Mouse (Mus musculus): Measurements from ENCODE around the gene Gpld1.

Gpld1 gene

GRCm38 (mm10) chr13:24937108-24937838 lies 5.7 kb upstream of the Gpld1 start, which contains the start of gene Aldh5a1:
Gene Aldh5a1, minus strand, starts transcription at chr13:24937661.
- no peak for TF ChIP-seq GATA4 (IDR thresholded peaks at IDR 0.05; ENCODE audit: insufficient replicate concordance, low read length)

- no peak for TF ChIP-seq GATA4 (IDR thresholded peaks at IDR 0.05; ENCODE audit: insufficient replicate concordance, low read length)
Measured at GRCm38 (mm10) chr13:24937839-24938166, 5.1 kb upstream of the Gpld1 start.

DNA sequence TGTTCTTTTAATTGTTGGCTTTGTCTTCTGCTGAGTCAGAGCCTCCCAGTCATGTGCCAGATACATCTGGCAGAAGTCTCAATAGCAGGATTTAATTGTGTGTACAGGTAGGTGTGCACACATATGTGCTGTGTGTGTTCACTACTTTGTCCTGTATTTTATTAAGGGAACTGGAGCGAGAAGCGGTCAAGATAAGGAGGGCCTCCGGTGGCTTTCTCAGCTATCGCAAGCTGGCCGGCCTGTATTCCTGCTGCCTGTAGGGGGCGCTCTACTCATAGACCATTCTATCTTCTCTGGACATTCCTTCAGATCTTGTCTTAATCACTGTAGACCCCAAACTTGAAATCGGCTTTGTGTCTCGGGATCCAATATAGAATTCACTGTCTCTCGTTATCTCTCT lies 4.3 kb upstream of the Gpld1 start:
- peak; percentile 85 for TF ChIP-seq GATA4 (IDR thresholded peaks at IDR 0.05; ENCODE audit: insufficient replicate concordance, low read length)

DNA sequence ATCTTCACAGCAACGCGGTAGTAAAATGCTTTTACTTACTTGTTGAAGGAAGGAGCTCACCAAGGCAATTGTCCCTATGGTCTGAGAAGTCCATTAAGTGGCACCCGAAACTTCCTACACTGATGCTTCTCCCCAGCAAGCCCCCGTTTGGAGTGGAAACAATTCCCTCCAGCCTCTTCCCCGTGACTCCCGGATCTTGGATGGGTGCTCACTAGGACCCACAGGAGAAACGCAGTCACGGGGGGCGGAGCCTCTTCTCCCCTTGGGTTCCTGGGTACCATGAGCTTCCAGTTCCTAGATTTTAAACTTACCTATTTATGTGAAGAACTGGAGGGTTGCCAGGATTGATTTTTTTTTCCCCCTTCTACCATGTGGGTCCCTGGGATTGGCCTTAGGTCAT lies 3.5 kb upstream of the Gpld1 start:
- no peak for TF ChIP-seq GATA4 (IDR thresholded peaks at IDR 0.05; ENCODE audit: insufficient replicate concordance, low read length)

GRCm38 (mm10) chr13:24943303-24943702 lies 351 bp downstream of the Gpld1 start:
- TF ChIP-seq GATA4 (IDR thresholded peaks at IDR 0.05; ENCODE audit: insufficient replicate concordance, low read length) = peak; percentile 31; the same call in 1 of the 2 replicates

- TF ChIP-seq GATA4 (IDR thresholded peaks at IDR 0.05; ENCODE audit: insufficient replicate concordance, low read length) = no peak
Measured at GRCm38 (mm10) chr13:24945567-24945966, 2.6 kb downstream of the Gpld1 start.

DNA sequence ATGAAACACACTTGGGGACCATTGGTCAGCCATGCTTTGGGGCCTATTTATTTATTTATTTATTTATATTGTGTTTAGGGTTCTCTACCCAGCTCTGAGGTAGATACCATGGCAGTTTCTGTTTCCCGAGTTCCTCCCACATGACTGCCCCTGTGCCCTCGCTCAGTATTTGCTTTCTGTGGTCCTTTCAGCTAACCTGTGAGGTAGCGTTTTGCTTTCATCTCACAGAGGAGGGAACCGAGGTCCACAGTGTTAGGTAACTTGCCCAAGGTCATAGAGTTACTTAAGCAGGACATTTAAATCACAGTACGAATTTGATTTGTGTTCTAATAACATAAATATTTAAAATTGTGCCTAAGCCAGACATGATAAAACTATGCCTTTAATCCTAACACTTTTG lies 4.2 kb downstream of the Gpld1 start:
- no peak for TF ChIP-seq GATA4 (IDR thresholded peaks at IDR 0.05; ENCODE audit: insufficient replicate concordance, low read length)

- no peak for TF ChIP-seq GATA4 (IDR thresholded peaks at IDR 0.05; ENCODE audit: insufficient replicate concordance, low read length)
Measured at GRCm38 (mm10) chr13:24948870-24949269, 5.9 kb downstream of the Gpld1 start.

DNA sequence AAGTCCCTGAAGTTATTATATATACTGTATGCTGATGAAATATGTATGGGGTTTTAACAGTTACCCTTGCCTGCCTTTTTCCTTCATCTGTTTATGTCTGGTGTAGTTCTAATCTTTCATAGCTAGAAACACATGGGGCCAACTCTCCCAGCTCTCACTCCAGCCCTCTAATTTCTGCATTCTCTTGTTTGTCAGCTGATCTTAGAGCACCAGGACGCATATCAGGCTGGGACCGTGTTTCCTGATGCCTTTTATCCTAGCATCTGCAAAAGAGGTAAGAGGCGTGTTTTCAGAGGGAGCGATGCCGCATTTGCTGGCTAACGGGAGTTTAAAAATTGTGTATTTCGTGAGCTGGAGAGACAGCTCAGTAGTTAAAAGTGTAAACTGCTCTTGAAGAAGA lies 9.7 kb downstream of the Gpld1 start:
- no peak for TF ChIP-seq GATA4 (IDR thresholded peaks at IDR 0.05; ENCODE audit: insufficient replicate concordance, low read length)

- TF ChIP-seq GATA4 (IDR thresholded peaks at IDR 0.05; ENCODE audit: insufficient replicate concordance, low read length) = no peak
Measured at GRCm38 (mm10) chr13:24955091-24955490, 12.1 kb downstream of the Gpld1 start.

- no peak for TF ChIP-seq GATA4 (IDR thresholded peaks at IDR 0.05; ENCODE audit: insufficient replicate concordance, low read length)
Measured at GRCm38 (mm10) chr13:24955500-24955899, 12.5 kb downstream of the Gpld1 start.

DNA sequence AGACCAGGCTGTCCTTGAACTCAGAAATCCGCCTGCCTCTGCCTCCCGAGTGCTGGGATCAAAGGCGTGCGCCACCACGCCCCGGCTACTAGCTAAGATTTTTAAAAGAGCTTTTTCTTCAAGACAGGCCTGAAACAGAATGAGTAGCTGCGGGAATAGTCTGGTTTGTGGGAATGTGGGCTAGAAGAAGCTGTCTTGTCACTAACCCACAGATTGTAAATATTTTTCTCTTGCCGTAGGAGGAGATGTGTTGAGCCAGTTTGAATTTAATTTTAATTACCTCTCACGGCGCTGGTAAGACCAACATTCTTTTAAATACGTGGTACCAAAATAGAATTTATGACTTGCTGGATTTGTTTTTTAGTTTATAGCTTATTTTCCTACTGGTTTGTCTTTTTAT lies 15.7 kb downstream of the Gpld1 start:
- TF ChIP-seq GATA4 (IDR thresholded peaks at IDR 0.05; ENCODE audit: insufficient replicate concordance, low read length) = no peak

DNA sequence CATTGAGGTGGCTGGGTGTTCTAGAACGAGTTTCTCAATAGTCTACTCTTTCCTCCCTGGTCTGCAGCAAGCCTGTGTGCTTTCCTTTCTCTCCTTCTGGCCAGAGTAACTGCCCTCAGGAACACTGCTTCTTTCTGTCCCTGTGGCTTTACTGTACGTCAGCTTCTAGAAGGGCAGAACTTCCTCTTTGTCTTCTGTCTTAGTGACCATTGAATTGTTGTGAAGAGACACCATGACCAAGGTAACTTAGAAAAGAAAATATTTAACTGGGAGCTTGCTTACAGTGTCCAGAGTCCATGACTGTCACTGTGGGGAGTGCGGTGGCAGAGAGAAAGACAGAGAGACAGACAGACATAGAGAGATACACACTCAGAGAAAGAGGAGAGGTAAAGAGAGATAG lies 17.1 kb downstream of the Gpld1 start:
- TF ChIP-seq GATA4 (IDR thresholded peaks at IDR 0.05; ENCODE audit: insufficient replicate concordance, low read length) = no peak

- no peak for TF ChIP-seq GATA4 (IDR thresholded peaks at IDR 0.05; ENCODE audit: insufficient replicate concordance, low read length)
Measured at GRCm38 (mm10) chr13:24962119-24962518, 19.2 kb downstream of the Gpld1 start.

DNA sequence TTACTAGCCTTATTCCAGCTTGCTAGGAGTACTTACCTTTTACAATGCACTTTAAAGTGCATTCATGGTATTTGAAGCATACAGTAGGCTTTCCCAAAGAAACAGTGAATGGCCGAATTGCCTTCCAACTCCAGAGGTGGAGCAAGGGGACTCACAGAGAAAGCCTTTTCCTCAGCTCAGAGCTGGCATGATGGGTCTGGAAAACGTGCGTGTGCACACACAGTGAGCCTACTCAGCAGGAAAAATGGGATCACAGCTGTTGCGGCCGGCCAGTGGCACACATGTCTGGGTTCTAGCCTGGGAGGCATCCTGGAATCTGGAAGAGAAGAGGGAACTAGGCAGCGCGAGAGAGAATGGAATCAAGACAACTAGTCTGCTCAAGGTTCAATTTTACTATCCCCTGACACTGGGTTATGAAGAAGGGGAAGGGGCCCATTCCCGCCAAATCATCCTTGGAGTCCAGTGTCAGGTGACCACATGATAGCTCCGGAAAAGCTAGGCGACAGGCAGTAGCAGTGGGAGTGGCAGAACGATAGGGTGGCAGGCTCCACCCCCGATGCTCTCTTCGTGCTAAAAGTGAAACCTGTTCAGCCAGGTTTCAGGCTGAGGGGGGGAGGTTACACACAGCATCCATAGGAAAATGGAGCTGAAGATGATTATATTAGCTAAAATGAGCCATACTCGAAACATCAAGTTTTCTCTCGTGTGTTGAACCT lies 22.3 kb downstream of the Gpld1 start:
- TF ChIP-seq GATA4 (IDR thresholded peaks at IDR 0.05; ENCODE audit: insufficient replicate concordance, low read length) = no peak

GRCm38 (mm10) chr13:24965846-24966201 lies 22.9 kb downstream of the Gpld1 start:
- TF ChIP-seq GATA4 (IDR thresholded peaks at IDR 0.05; ENCODE audit: insufficient replicate concordance, low read length) = no peak

DNA sequence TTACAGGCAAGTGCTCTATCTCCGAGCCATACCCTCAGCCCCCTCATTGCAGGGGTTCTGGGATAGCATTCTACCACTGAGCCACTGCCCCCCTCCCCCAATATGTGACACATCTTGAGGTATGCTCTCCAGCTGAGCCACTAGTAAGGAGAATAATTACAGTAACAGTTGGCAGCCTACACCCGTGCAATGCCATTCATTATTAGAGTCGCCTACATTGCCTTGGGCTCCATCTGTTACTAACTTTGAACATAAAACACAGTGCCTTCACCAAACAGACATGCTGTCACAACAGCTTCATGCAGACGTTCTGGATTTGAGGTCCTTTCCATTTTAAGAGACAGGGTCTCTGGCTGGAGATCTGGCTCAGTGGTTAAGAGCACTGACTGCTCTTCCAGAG lies 33.4 kb downstream of the Gpld1 start:
- no peak for TF ChIP-seq GATA4 (IDR thresholded peaks at IDR 0.05; ENCODE audit: insufficient replicate concordance, low read length)

Data from liver, adult (tissue).